Mouse (Mus musculus) brown adipose tissue, adult 24 weeks (tissue): ENCODE measurements around the gene Ccdc155. TPM values are rescaled to one million over a fixed set of nuclear protein-coding genes. Genes with fewer than 3 reads are reported as not detected.

Experiments used
- H3K27ac ChIP-seq: fragments of 200-500 bp; replicated peaks from 2 replicates; pipeline ENCODE4 v1.5.1; 2012; ENCODE audit warnings: low read depth, mild to moderate bottlenecking, low read length
- H3K4me1 ChIP-seq: fragments of 200-500 bp; 2 replicates; pipeline ENCODE4 v1.6.1; 2012; ENCODE audit warnings: low read length, mixed read lengths; ENCODE audit not compliant: control insufficient read depth, insufficient read depth, insufficient read length
- H3K4me3 ChIP-seq: fragments of 200-500 bp; 2 replicates; pipeline ENCODE4 v1.5.1; 2012; ENCODE audit warnings: low read depth, mild to moderate bottlenecking, low read length, moderate library complexity; ENCODE audit not compliant: insufficient read depth
- polyA plus RNA-seq: library from polyadenylated mRNA; stranded (reverse); fragments of >200 nt; gene quantifications from 2 replicates; pipeline ENCODE4 v1.2.4, GENCODE M21; 2012; ENCODE audit not compliant: missing spikeins, insufficient read depth, insufficient read length

Ccdc155 gene
- polyA plus RNA-seq, 1 experiment: not detected

- Histone ChIP-seq H3K27ac (no peak overlapping the region), H3K4me1 (no peaks in the 10 kb centered on the region; the same call in 1 of the 2 replicates), H3K4me3 (no peak overlapping the region)
Measured at GRCm38 (mm10) chr7:45141319-45141718, 63.4 kb downstream of the Ccdc155 start.

- Histone ChIP-seq H3K27ac (no peak overlapping the region), H3K4me1 (no peaks in the 10 kb centered on the region; the same call in 1 of the 2 replicates), H3K4me3 (no peak overlapping the region)
Measured at GRCm38 (mm10) chr7:45139904-45140723, 64.6 kb downstream of the Ccdc155 start.

GRCm38 (mm10) chr7:45138403-45138802 is 66.3 kb downstream of the Ccdc155 start:
- Histone ChIP-seq H3K4me3 (no peak overlapping the region), H3K27ac (no peak overlapping the region), H3K4me1 (0 out of 2 replicates have a peak, but pooled peaks cover 2% of the 10 kb centered on the region)

GRCm38 (mm10) chr7:45137171-45138006 is 67.3 kb downstream of the Ccdc155 start:
- no peak overlapping the region for H3K27ac ChIP-seq
- H3K4me1 ChIP-seq: 0 out of 2 replicates have a peak, but pooled peaks cover 2% of the 10 kb centered on the region
- no peak overlapping the region for H3K4me3 ChIP-seq

- H3K27ac ChIP-seq: peak within 1 kb of the TSS; percentile 80
- 0 out of 2 replicates have a peak, but pooled peaks cover 2% of the 10 kb centered on the region for H3K4me1 ChIP-seq
- peak within 1 kb of the TSS; percentile 69 for H3K4me3 ChIP-seq
Measured at GRCm38 (mm10) chr7:45135993-45136567, 68.6 kb downstream of the Ccdc155 start, which contains the start of the genes Gm45713 and Flt3l. Gene Gm45713 (minus strand): TSS chr7:45136231. Gene Flt3l (minus strand): TSS chr7:45136432.

- Histone ChIP-seq H3K4me3 (peak overlapping the region; percentile 69), H3K27ac (no peak overlapping the region), H3K4me1 (0 out of 2 replicates have a peak, but pooled peaks cover 2% of the 10 kb centered on the region)
Measured at GRCm38 (mm10) chr7:45135370-45135769, 69.3 kb downstream of the Ccdc155 start.

- Histone ChIP-seq H3K4me1 (peaks cover 4% of the 10 kb centered on the region; the same call in 1 of the 2 replicates), H3K4me3 (0 out of 2 replicates have a peak overlapping the region, but pooled peaks have one; percentile 69), H3K27ac (no peak overlapping the region)
Measured at GRCm38 (mm10) chr7:45134544-45135026, 70.1 kb downstream of the Ccdc155 start.

Other genes starting within 250 kb of the Ccdc155 start
- gene Cpt1c, start 230.0 kb downstream of the Ccdc155 start, polyA plus RNA-seq: 0.58 and 0.75 TPM in 2 replicates
- gene Prmt1, start 218.3 kb downstream of the Ccdc155 start, polyA plus RNA-seq: 47.1 and 73.7 TPM in 2 replicates
- 40.8 and 41.4 TPM in 2 replicates for gene Irf3, start 207.2 kb downstream of the Ccdc155 start, polyA plus RNA-seq
- 8.9 and 9.1 TPM in 2 replicates for gene Bcl2l12, start 206.2 kb downstream of the Ccdc155 start, polyA plus RNA-seq
- 26.3 and 27.5 TPM in 2 replicates for gene Scaf1, start 188.5 kb downstream of the Ccdc155 start, polyA plus RNA-seq
- gene Rras, start 186.9 kb downstream of the Ccdc155 start, polyA plus RNA-seq: 76.5 and 82.6 TPM in 2 replicates
- gene Prr12, start 152.0 kb downstream of the Ccdc155 start, polyA plus RNA-seq: 4.8 and 5.4 TPM in 2 replicates
- gene Nosip, start 142.5 kb downstream of the Ccdc155 start, polyA plus RNA-seq: 24.3 and 26.8 TPM in 2 replicates
- 17.2 and 33.8 TPM in 2 replicates for gene Prrg2, start 142.2 kb downstream of the Ccdc155 start, polyA plus RNA-seq
- 12.7 and 16.4 TPM in 2 replicates for gene Rcn3, start 112.7 kb downstream of the Ccdc155 start, polyA plus RNA-seq
- 167 and 170 TPM in 2 replicates for gene Fcgrt, start 101.0 kb downstream of the Ccdc155 start, polyA plus RNA-seq
- gene Rps11, start 80.5 kb downstream of the Ccdc155 start, polyA plus RNA-seq: 1,258 and 1,344 TPM in 2 replicates
- 1,142 and 1,278 TPM in 2 replicates for gene Rpl13a, start 76.1 kb downstream of the Ccdc155 start, polyA plus RNA-seq
- gene Gm45713, start 68.7 kb downstream of the Ccdc155 start, polyA plus RNA-seq: not detected in 2 replicates
- gene Flt3l, start 68.5 kb downstream of the Ccdc155 start, polyA plus RNA-seq: 5.9 and 6.8 TPM in 2 replicates
- gene Pih1d1, start 50.6 kb downstream of the Ccdc155 start, polyA plus RNA-seq: 50.5 and 66.3 TPM in 2 replicates
- gene Aldh16a1, start 50.3 kb downstream of the Ccdc155 start, polyA plus RNA-seq: 28.0 and 30.9 TPM in 2 replicates
- not detected in 2 replicates for gene Slc17a7, start 40.9 kb downstream of the Ccdc155 start, polyA plus RNA-seq
- gene Gfy, start 25.3 kb downstream of the Ccdc155 start, polyA plus RNA-seq: not detected in 2 replicates
- not detected in 2 replicates for gene Pth2, start 23.9 kb downstream of the Ccdc155 start, polyA plus RNA-seq
- not detected in 2 replicates for gene Dkkl1, start 7.3 kb upstream of the Ccdc155 start, polyA plus RNA-seq
- gene Tead2, start 10.9 kb upstream of the Ccdc155 start, polyA plus RNA-seq: 3.2 and 4.9 TPM in 2 replicates
- gene Cd37, start 34.2 kb upstream of the Ccdc155 start, polyA plus RNA-seq: 4.1 and 4.5 TPM in 2 replicates
- gene Slc6a16, start 36.2 kb upstream of the Ccdc155 start, polyA plus RNA-seq: not detected in 2 replicates
- not detected in 2 replicates for gene Slc6a21, start 72.6 kb upstream of the Ccdc155 start, polyA plus RNA-seq
- gene Trpm4, start 128.9 kb upstream of the Ccdc155 start, polyA plus RNA-seq: 4.0 and 5.0 TPM in 2 replicates
- 8.1 and 16.2 TPM in 2 replicates for gene Hrc, start 130.4 kb upstream of the Ccdc155 start, polyA plus RNA-seq
- gene Ppfia3, start 162.1 kb upstream of the Ccdc155 start, polyA plus RNA-seq: not detected in 2 replicates
- not detected in 2 replicates for gene Lin7b, start 165.7 kb upstream of the Ccdc155 start, polyA plus RNA-seq
- 69.0 and 82.7 TPM in 2 replicates for gene Snrnp70, start 190.8 kb upstream of the Ccdc155 start, polyA plus RNA-seq
- 1.0 TPM in 1 of 2 replicates, not detected in the other for gene Kcna7, start 200.8 kb upstream of the Ccdc155 start, polyA plus RNA-seq
- not detected in 2 replicates for gene Ntf5, start 208.8 kb upstream of the Ccdc155 start, polyA plus RNA-seq
- not detected in 2 replicates for gene Lhb, start 215.9 kb upstream of the Ccdc155 start, polyA plus RNA-seq
- 90.6 and 112 TPM in 2 replicates for gene Gys1, start 230.0 kb upstream of the Ccdc155 start, polyA plus RNA-seq
- 75.4 and 79.6 TPM in 2 replicates for gene Ruvbl2, start 233.2 kb upstream of the Ccdc155 start, polyA plus RNA-seq